Mouse (Mus musculus) kidney, adult 2 months (tissue): ENCODE data around the gene Traf3ip2. TPM values are rescaled to one million over a fixed set of nuclear protein-coding genes. Genes with fewer than 3 reads are reported as not detected.

Source experiments
- DNase-seq: peaks from one replicate; pipeline ENCODE4 v3.0.0; 2021
- H3K27ac ChIP-seq: fragments of 200-500 bp; 2 replicates; pipeline ENCODE4 v1.5.1; 2012; ENCODE audit warnings: low read depth, low read length, control low read depth, inconsistent platforms; ENCODE audit not compliant: insufficient read depth
- H3K27me3 ChIP-seq: fragments of 200-500 bp; replicated peaks from 2 replicates; pipeline ENCODE4 v1.6.1; 2012; ENCODE audit warnings: mild to moderate bottlenecking, moderate library complexity, low read length, inconsistent platforms; ENCODE audit not compliant: control insufficient read depth, insufficient read depth
- H3K36me3 ChIP-seq: fragments of 200-500 bp; 2 replicates; pipeline ENCODE4 v1.6.1; 2012; ENCODE audit warnings: mild to moderate bottlenecking, moderate library complexity, low read length, inconsistent platforms; ENCODE audit not compliant: control insufficient read depth, insufficient read depth
- H3K4me1 ChIP-seq: fragments of 200-500 bp; 2 replicates; pipeline ENCODE4 v1.6.1; 2011; ENCODE audit warnings: low read length; ENCODE audit not compliant: control insufficient read depth, insufficient read depth
- H3K4me3 ChIP-seq: fragments of 200-500 bp; 2 replicates; pipeline ENCODE4 v1.5.1; 2011; ENCODE audit warnings: mild to moderate bottlenecking, low read depth, low read length, control low read depth; ENCODE audit not compliant: insufficient read depth
- CTCF ChIP-seq: fragments of 200-500 bp; conservative IDR thresholded peaks from 2 replicates; pipeline ENCODE4 v1.5.1; 2011; ENCODE audit warnings: low read depth, mild to moderate bottlenecking, control low read depth, low read length, moderate library complexity, mixed read lengths; ENCODE audit not compliant: insufficient read depth, insufficient read length
- POLR2A ChIP-seq: fragments of 200-500 bp; IDR thresholded peaks from one replicate; pipeline ENCODE4 v1.6.1; 2011; ENCODE audit warnings: low read depth, low read length, control low read depth
- WGBS: fragments of 180-500 bp; shearing (Covaris S2); methylation state at CpG from one replicate; pipeline ENCODE4 v1.1.7; 2018; 5-methylcytosine and 5-hydroxymethylcytosine counted together
- polyA plus RNA-seq: library from polyadenylated mRNA; depleted of rRNA; stranded (reverse); fragments of >200 nt; gene quantifications from 2 replicates; pipeline ENCODE4 v1.2.3, GENCODE M21; 2012

Gene Traf3ip2
- polyA plus RNA-seq, 1 experiment, result 10.4 TPM

DNA sequence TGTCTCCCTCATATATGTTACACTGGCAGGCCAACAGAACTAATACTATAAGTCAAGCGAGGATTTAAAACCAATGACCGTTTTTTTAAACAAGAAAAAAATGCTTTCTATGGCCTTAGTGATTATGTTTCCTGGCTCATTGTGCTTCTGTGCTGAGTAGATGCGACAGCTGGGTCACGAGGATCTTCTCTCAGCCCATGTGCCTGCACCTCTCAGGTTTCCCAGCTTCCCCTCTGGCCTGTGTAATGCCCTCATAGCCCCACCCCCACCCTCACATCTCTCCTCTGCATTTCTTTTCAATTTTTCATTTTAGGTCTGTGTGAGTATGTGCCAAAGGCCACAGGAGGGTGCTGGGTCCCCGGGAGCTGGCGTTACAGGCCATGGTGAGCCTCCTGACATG is 20.6 kb downstream of the Traf3ip2 start:
- WGBS, result 89% methylated on average over 6 of the region's 6 CpGs
- Histone ChIP-seq H3K36me3 (no peaks in the 10 kb centered on the region), H3K4me3 (no peak overlapping the region), H3K27ac (no peak overlapping the region), H3K4me1 (peaks cover 11% of the 10 kb centered on the region; the same call in 1 of the 2 replicates), H3K27me3 (no peaks in the 10 kb centered on the region)
- TF ChIP-seq CTCF (no peak), POLR2A (no peak)
- DNase-seq, result no peak

DNA sequence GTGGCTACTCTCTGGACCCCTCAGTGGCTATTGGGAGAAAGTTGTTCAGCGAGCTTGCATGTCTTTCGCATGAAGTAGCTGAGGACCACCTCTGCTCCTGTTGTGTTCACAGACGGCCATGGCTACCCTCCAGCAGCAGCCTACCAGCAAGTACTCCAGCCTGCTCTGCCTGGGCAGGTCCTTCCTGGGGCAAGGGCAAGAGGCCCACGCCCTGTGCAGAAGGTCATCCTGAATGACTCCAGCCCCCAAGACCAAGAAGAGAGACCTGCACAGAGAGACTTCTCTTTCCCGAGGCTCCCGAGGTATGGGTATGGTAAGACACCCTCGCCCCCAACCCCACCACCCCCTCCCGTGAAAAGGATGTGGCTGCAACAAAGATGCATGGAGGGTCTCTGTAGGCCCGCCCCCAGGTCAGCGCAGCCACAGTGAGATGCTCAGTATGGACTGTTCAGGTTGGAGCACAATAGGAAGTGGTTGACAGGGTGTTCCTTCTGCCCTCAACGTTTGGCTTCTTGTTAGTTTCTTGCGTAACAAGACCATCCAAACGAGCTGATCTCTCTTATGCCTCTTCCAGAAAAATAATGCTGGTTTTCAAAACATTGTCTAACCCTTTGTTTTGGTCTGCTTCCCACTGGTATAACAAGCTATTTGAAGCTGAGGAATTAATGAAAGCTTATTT is 21.8 kb downstream of the Traf3ip2 start:
- Histone ChIP-seq H3K36me3 (no peaks in the 10 kb centered on the region; the same call in 1 of the 2 replicates), H3K4me3 (no peak overlapping the region), H3K27me3 (no peaks in the 10 kb centered on the region), H3K4me1 (peaks cover 11% of the 10 kb centered on the region; the same call in 1 of the 2 replicates), H3K27ac (no peak overlapping the region)
- no peak for DNase-seq
- TF ChIP-seq POLR2A (no peak), CTCF (no peak)
- WGBS, result 89% methylated on average over 13 of the region's 13 CpGs

GRCm38 (mm10) chr10:39638862-39639261 is 26.1 kb downstream of the Traf3ip2 start:
- Histone ChIP-seq H3K27ac (no peak overlapping the region), H3K27me3 (no peaks in the 10 kb centered on the region), H3K4me3 (no peak overlapping the region), H3K4me1 (no peaks in the 10 kb centered on the region), H3K36me3 (peaks cover 2% of the 10 kb centered on the region)
- 68% methylated on average over 3 of the region's 3 CpGs for WGBS
- no peak for TF ChIP-seq POLR2A
- no peak for TF ChIP-seq CTCF
- DNase-seq, result no peak

- H3K27ac ChIP-seq, result no peak overlapping the region
Observed at GRCm38 (mm10) chr10:39639783-39640182, 27.0 kb downstream of the Traf3ip2 start.

GRCm38 (mm10) chr10:39640817-39641226 is 28.1 kb downstream of the Traf3ip2 start:
- Histone ChIP-seq H3K36me3 (peaks cover 2% of the 10 kb centered on the region), H3K4me1 (no peaks in the 10 kb centered on the region), H3K4me3 (no peak overlapping the region), H3K27me3 (no peaks in the 10 kb centered on the region), H3K27ac (no peak overlapping the region)
- DNase-seq, result peak; percentile 33
- TF ChIP-seq POLR2A (no peak), CTCF (no peak)
- WGBS, result 73% methylated on average over 4 of the region's 4 CpGs

More at GRCm38 (mm10) chr10:39639783-39640182, 27.0 kb downstream of the Traf3ip2 start:
- H3K36me3 ChIP-seq, result peaks cover 2% of the 10 kb centered on the region
- TF ChIP-seq CTCF, result no peak
- H3K4me3 ChIP-seq, result no peak overlapping the region
- 76% methylated on average over 5 of the region's 5 CpGs for WGBS
- no peak for DNase-seq
- H3K27me3 ChIP-seq, result no peaks in the 10 kb centered on the region
- no peaks in the 10 kb centered on the region for H3K4me1 ChIP-seq

DNA sequence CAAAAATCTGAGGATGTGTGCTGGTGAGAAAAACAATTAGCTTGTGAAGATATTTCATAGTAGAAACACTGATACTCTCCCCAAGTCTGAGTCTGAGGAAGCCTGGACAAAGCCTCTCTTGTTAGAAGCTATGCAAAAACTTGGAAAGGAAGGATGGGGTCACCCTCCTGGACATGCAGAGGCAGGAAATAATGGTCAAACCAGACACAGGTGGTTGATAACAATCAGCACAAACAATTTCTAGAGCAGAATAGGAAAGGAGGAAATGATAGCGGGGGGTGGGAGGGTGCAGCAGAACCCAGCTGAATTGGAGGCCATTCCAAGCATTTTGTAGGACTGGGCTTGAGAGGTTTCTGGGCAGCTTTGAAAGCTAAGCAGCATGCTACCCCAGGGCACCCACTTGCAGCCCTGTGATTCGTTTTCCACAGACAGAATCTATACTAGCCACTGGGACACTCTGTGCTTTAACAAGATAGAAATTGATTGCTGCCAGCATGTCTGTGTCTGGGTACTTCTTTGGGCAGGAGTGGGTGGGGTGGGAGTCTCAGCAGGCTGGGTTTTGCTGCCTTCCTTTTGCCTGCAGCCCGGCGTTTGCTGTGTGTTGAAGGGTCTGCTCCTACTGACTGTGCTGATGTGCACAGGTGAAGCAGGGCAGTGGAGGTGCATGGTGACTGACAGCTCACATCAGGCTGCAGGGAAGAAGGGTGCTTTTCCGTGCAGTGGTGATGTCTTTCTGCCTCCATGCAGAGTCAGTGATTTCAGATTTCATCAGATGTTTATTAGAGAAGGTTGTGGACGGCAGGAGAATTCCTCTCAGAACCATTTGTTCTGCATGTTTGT is 33.3 kb downstream of the Traf3ip2 start:
- H3K4me3 ChIP-seq, result no peak overlapping the region
- H3K27ac ChIP-seq, result peak overlapping the region; percentile 21
- H3K27me3 ChIP-seq, result no peaks in the 10 kb centered on the region
- H3K4me1 ChIP-seq, result peaks cover 8% of the 10 kb centered on the region
- peak; percentile 41 for DNase-seq
- no peak for TF ChIP-seq POLR2A
- TF ChIP-seq CTCF, result no peak
- 48% methylated on average over 6 of the region's 6 CpGs for WGBS
- H3K36me3 ChIP-seq, result peaks cover 3% of the 10 kb centered on the region

GRCm38 (mm10) chr10:39646629-39647019 is 33.9 kb downstream of the Traf3ip2 start:
- 33% methylated on average over 14 of the region's 14 CpGs for WGBS
- Histone ChIP-seq H3K4me1 (peaks cover 8% of the 10 kb centered on the region), H3K4me3 (no peak overlapping the region), H3K27me3 (no peaks in the 10 kb centered on the region), H3K36me3 (peaks cover 3% of the 10 kb centered on the region), H3K27ac (peak overlapping the region; percentile 37; the same call in 1 of the 2 replicates)
- TF ChIP-seq CTCF (no peak), POLR2A (no peak)
- DNase-seq, result peak; percentile 68
